Mouse (Mus musculus): ENCODE data around the gene Gas2l1. TPM values are rescaled to one million over a fixed set of nuclear protein-coding genes. Genes with fewer than 3 reads are reported as not detected.
"Not testable (repeated sequence)": the region's sequence is repeated elsewhere in the genome, so short reads cannot be mapped to it uniquely, and the experiment has no call there.

The Gas2l1 gene
- 34.5 and 35.0 TPM in 2 replicates for total RNA-seq (2021)
- long read RNA-seq, experiment 1, transcript Gas2l1-202 (7 exons, 2,847 nt), result major isoform, 12 of 51 reads
- long read RNA-seq, experiment 1, partial matches to known transcripts, result 4 of 51 reads
- long read RNA-seq, experiment 1, other reads (novel, unspliced or antisense), result 31 of 51 reads
- long read RNA-seq, experiment 2, transcript Gas2l1-203 (6 exons, 2,530 nt), result major isoform, 10 of 46 reads
- long read RNA-seq, experiment 2, partial matches to known transcripts, result 9 of 46 reads
- long read RNA-seq, experiment 2, other reads (novel, unspliced or antisense), result 23 of 46 reads

GRCm38 (mm10) chr11:5065056-5065821 is at the start of gene Gas2l1:
Gene Gas2l1 (minus strand): TSS chr11:5065327.
- DNase-seq, result peak; percentile 95

- DNase-seq, result no peak
Measured at GRCm38 (mm10) chr11:5113645-5114044, 48.5 kb upstream of the Gas2l1 start.

- no peak for DNase-seq
Measured at GRCm38 (mm10) chr11:5109441-5109840, 44.3 kb upstream of the Gas2l1 start.

GRCm38 (mm10) chr11:5103986-5104509 is 38.9 kb upstream of the Gas2l1 start:
- no peak for DNase-seq

- no peak for DNase-seq
Measured at GRCm38 (mm10) chr11:5102384-5102783, 37.3 kb upstream of the Gas2l1 start.

- DNase-seq, result no peak
Measured at GRCm38 (mm10) chr11:5101641-5102040, 36.5 kb upstream of the Gas2l1 start.

- DNase-seq, result no peak
Measured at GRCm38 (mm10) chr11:5100801-5101200, 35.7 kb upstream of the Gas2l1 start.

- no peak for DNase-seq
Measured at GRCm38 (mm10) chr11:5100283-5100682, 35.2 kb upstream of the Gas2l1 start.

- peak; percentile 91 for DNase-seq
Measured at GRCm38 (mm10) chr11:5099576-5100183, 34.6 kb upstream of the Gas2l1 start.

GRCm38 (mm10) chr11:5098736-5099542 is 33.8 kb upstream of the Gas2l1 start, which contains the start of the genes Rhbdd3 and Ewsr1:
Gene Rhbdd3 (plus strand): TSS chr11:5098926.
Gene Ewsr1 (minus strand): TSS chr11:5099266.
- DNase-seq, result peak; percentile 98

- peak; percentile 62 for DNase-seq
Measured at GRCm38 (mm10) chr11:5098035-5098735, 33.1 kb upstream of the Gas2l1 start.

GRCm38 (mm10) chr11:5096480-5097020 is 31.4 kb upstream of the Gas2l1 start:
- DNase-seq, result no peak

GRCm38 (mm10) chr11:5095877-5096276 is 30.8 kb upstream of the Gas2l1 start:
- no peak for DNase-seq

- DNase-seq, result no peak
Measured at GRCm38 (mm10) chr11:5091706-5092105, 26.6 kb upstream of the Gas2l1 start.

GRCm38 (mm10) chr11:5089147-5089546 is 24.0 kb upstream of the Gas2l1 start:
- DNase-seq, result peak; percentile 49

GRCm38 (mm10) chr11:5076843-5077242 is 11.7 kb upstream of the Gas2l1 start:
- not testable (repeated sequence) for DNase-seq

- DNase-seq, result no peak
Measured at GRCm38 (mm10) chr11:5075760-5076159, 10.6 kb upstream of the Gas2l1 start.

- peak; percentile 37 for DNase-seq
Measured at GRCm38 (mm10) chr11:5074882-5075281, 9.8 kb upstream of the Gas2l1 start.

- DNase-seq, result peak; percentile 31
Measured at GRCm38 (mm10) chr11:5068126-5068971, 3.2 kb upstream of the Gas2l1 start.

GRCm38 (mm10) chr11:5067063-5067462 is 1.9 kb upstream of the Gas2l1 start:
- DNase-seq, result no peak
